ENCODE assay signal across 10 mouse cellular contexts in the genomic region with DNA sequence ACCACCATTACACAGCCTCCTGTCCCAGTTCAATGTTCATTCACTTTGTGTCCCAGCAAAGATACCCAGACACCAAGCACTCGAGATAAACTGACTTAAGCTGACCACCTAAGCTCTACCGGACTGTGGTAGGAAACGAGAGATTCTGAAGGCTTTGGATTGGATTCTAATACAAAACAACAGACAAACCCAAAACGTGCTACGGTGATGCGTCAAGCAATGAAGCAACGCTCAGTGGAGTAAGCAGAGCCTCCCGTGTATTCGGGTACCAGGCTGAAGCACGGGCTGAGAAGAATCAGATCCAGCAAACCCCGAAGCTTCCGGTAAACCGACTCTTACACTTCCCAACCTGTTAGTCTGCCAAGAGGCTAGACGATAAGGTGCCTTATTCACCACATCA. TPM values are rescaled to one million over a fixed set of nuclear protein-coding genes. Genes with fewer than 3 reads are reported as not detected.
DNase-seq lines count a peak whose midpoint lies in the region; ATAC-seq and TF ChIP-seq lines count a peak whose summit lies in the region.
"Had no signal": no experiment of that assay in that cellular context is flagged by ENCODE, and none has a peak within 500 bp of the region (broad histone marks: within the 10 kb centered on the region; RNA-seq: fewer than 3 reads in every experiment).

No protein-coding gene starts in this region.

- TF ChIP-seq CTCF in gastrocnemius, adult 2 months (IDR thresholded peaks at IDR 0.05), result no peak
- TF ChIP-seq CTCF in thymus, adult 2 months (IDR thresholded peaks at IDR 0.05; ENCODE audit: borderline replicate concordance, control insufficient read depth, extremely low read depth, insufficient read depth, low read length, poor library complexity), result no peak

- H3K9ac ChIP-seq in neural tube, embryonic 12.5 days, result no peak overlapping the region
- H3K9ac ChIP-seq in limb, embryonic 15.5 days, result no peak overlapping the region

- intact Hi-C loops in gastrocnemius, adult 2 months (cut with DNase I), result no loop called here

- H3K36me3 ChIP-seq in neural tube, embryonic 12.5 days, result no peaks in the 10 kb centered on the region
- no peaks in the 10 kb centered on the region for H3K36me3 ChIP-seq in limb, embryonic 15.5 days
- no peaks in the 10 kb centered on the region for H3K36me3 ChIP-seq in thymus, adult 2 months (ENCODE audit: control insufficient read depth, insufficient read depth, low read length)

- peaks cover 4% of the 10 kb centered on the region; the same call in 1 of the 2 replicates for H3K4me1 ChIP-seq in neural tube, embryonic 12.5 days
- peaks cover 14% of the 10 kb centered on the region; the same call in 1 of the 2 replicates for H3K4me1 ChIP-seq in limb, embryonic 15.5 days
- H3K4me1 ChIP-seq in thymus, adult 2 months (replicated peaks; ENCODE audit: control insufficient read depth, insufficient read depth, low read length), result peaks cover 7% of the 10 kb centered on the region

- no peaks in the 10 kb centered on the region for H3K27me3 ChIP-seq in neural tube, embryonic 12.5 days (replicated peaks)
- no peaks in the 10 kb centered on the region for H3K27me3 ChIP-seq in limb, embryonic 15.5 days
- no peaks in the 10 kb centered on the region for H3K27me3 ChIP-seq in thymus, adult 2 months (ENCODE audit: control insufficient read depth, insufficient read depth, low read length)

- no peak for DNase-seq in gastrocnemius, adult 2 months
- no peak for DNase-seq in gastrocnemius, postnatal 25 days
- no peak for DNase-seq in neural tube, embryonic 10.5 days (ENCODE audit: extremely low spot score, low spot score)
- no peak for DNase-seq in thymus, adult 2 months
- DNase-seq in urinary bladder, postnatal 25 days (ENCODE audit: low spot score), result no peak
- DNase-seq in right cerebral cortex, postnatal 4 days, result no peak

- WGBS in neural tube, embryonic 12.5 days, result 52% methylated on average over 14 of the region's 14 CpGs
- 50% methylated on average over 14 of the region's 14 CpGs for WGBS in limb, embryonic 15.5 days
- 81% methylated on average over 14 of the region's 14 CpGs for WGBS in thymus, adult 2 months

- H3K9me3 ChIP-seq in neural tube, embryonic 12.5 days, result no peaks in the 10 kb centered on the region
- no peaks in the 10 kb centered on the region for H3K9me3 ChIP-seq in limb, embryonic 15.5 days

- H3K4me3 ChIP-seq in gastrocnemius, adult 2 months, result peak overlapping the region; percentile 55
- 0 out of 2 replicates have a peak overlapping the region, but pooled peaks have one; percentile 9 for H3K4me3 ChIP-seq in neural tube, embryonic 12.5 days
- H3K4me3 ChIP-seq in limb, embryonic 15.5 days, result 0 out of 2 replicates have a peak overlapping the region, but pooled peaks have one; percentile 5
- H3K4me3 ChIP-seq in thymus, adult 2 months (ENCODE audit: control insufficient read depth, insufficient read depth, low read length), result no peak overlapping the region

- no peak for ATAC-seq in neural tube, embryonic 12.5 days (ENCODE audit: low FRiP score, low read depth)
- ATAC-seq in limb, embryonic 15.5 days (ENCODE audit: insufficient number of reproducible peaks, low FRiP score, low TSS enrichment, low read depth), result no peak

- peak overlapping the region; percentile 44 for H3K4me2 ChIP-seq in neural tube, embryonic 12.5 days (replicated peaks)
- 0 out of 2 replicates have a peak overlapping the region, but pooled peaks have one; percentile 17 for H3K4me2 ChIP-seq in limb, embryonic 15.5 days

- TF ChIP-seq POLR2A in thymus, adult 2 months (IDR thresholded peaks at IDR 0.05; ENCODE audit: control insufficient read depth, extremely low read depth, insufficient read depth, low read length, poor library complexity), result no peak

- H3K27ac ChIP-seq in gastrocnemius, adult 2 months, result no peak overlapping the region; the same call in 1 of the 2 replicates
- H3K27ac ChIP-seq in neural tube, embryonic 12.5 days, result no peak overlapping the region
- no peak overlapping the region for H3K27ac ChIP-seq in limb, embryonic 15.5 days
- H3K27ac ChIP-seq in thymus, adult 2 months (ENCODE audit: control insufficient read depth, insufficient read depth, low read length), result no peak overlapping the region

RNA-seq across cellular contexts. Expression of a gene that starts 37.0 kb away (rescaled TPM):
- 10 to 100 TPM; 54.3 to 62.9 TPM for total RNA-seq in gastrocnemius, adult 2 months (2021)
- 10 to 100 TPM; 56.9 to 63.4 TPM for total RNA-seq in gastrocnemius, postnatal 25 days (2021)
- polyA plus RNA-seq in neural tube, embryonic 12.5 days (2016; fragmentation: Nextera tagmentation; extraction: Ambion mirVana), result 5.1 TPM in 2 replicates
- polyA plus RNA-seq in limb, embryonic 15.5 days (2015; fragmentation: Nextera tagmentation; extraction: Ambion mirVana), result 4.7 and 5.6 TPM in 2 replicates
- polyA plus RNA-seq in thymus, adult 2 months (2012; rRNA removed), result 23.0 and 24.5 TPM in 2 replicates

RNA-seq across cellular contexts. Expression of a gene that starts 38.3 kb away (rescaled TPM):
- total RNA-seq in gastrocnemius, adult 2 months (2021), result not detected
- total RNA-seq in gastrocnemius, postnatal 25 days (2021), result not detected
- polyA plus RNA-seq in neural tube, embryonic 12.5 days (2016; fragmentation: Nextera tagmentation; extraction: Ambion mirVana), result not detected in 2 replicates
- 0.03 TPM in 1 of 2 replicates, not detected in the other for polyA plus RNA-seq in limb, embryonic 15.5 days (2015; fragmentation: Nextera tagmentation; extraction: Ambion mirVana)
- polyA plus RNA-seq in thymus, adult 2 months (2012; rRNA removed), result not detected in 2 replicates
- total RNA-seq: adrenal gland, postnatal 4 days; gastrocnemius, postnatal 14 days had no signal

RNA-seq across cellular contexts. Expression of a gene that starts 59.7 kb away (rescaled TPM):
- total RNA-seq in gastrocnemius, adult 2 months (2021), result not detected
- total RNA-seq in gastrocnemius, postnatal 25 days (2021), result not detected
- not detected in 2 replicates for polyA plus RNA-seq in neural tube, embryonic 12.5 days (2016; fragmentation: Nextera tagmentation; extraction: Ambion mirVana)
- polyA plus RNA-seq in limb, embryonic 15.5 days (2015; fragmentation: Nextera tagmentation; extraction: Ambion mirVana), result not detected in 2 replicates
- polyA plus RNA-seq in thymus, adult 2 months (2012; rRNA removed), result not detected in 2 replicates
- total RNA-seq: adrenal gland, postnatal 4 days; gastrocnemius, postnatal 14 days had no signal
